Mouse (Mus musculus): Measurements from ENCODE around the gene Sephs1. TPM values are rescaled to one million over a fixed set of nuclear protein-coding genes. Genes with fewer than 3 reads are reported as not detected.
"Not testable (repeated sequence)": the region's sequence is repeated elsewhere in the genome, so short reads cannot be mapped to it uniquely, and the experiment has no call there.

Sephs1 gene
- polyA plus RNA-seq, 1 experiment from 2014 or later, result 158 TPM

DNA sequence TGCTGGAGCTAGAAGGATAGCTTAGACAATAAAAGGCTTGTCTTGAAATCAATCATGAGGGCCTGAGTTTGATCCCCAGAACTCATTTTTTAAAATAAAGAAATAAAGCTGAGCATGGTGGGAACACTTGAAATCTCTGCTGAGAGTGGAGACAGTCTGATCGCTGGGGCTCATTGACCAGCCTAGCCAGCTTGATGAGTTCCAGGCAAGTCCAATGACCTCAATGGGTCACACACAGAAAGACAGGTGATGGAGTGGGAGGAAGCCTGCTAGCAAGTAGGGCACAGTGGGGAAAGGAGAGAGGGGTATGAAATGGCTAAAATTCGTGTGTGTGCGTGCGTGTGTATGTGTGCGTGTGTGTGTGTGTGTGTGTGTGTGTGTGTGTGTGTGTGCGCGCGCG lies 53.2 kb downstream of the Sephs1 start:
- ATAC-seq (ENCODE audit: insufficient number of reproducible peaks, low FRiP score, low TSS enrichment, low read depth) (no peak), DNase-seq (ENCODE audit: low spot score) (no peak)
- no peaks in the 10 kb centered on the region for H3K27me3 ChIP-seq (ENCODE audit: control insufficient read depth, insufficient read depth, low read length)
- H3K27ac ChIP-seq (replicated peaks; ENCODE audit: low read depth, low read length), result no peak overlapping the region
- 93% methylated on average over 9 of the region's 9 CpGs for WGBS
- no peak overlapping the region for H3K4me3 ChIP-seq (ENCODE audit: low read depth, low read length)
- no peaks in the 10 kb centered on the region for H3K9me3 ChIP-seq (ENCODE audit: control insufficient read depth, low read length)
- H3K4me2 ChIP-seq (ENCODE audit: low read depth, severe bottlenecking), result no peak overlapping the region
- H3K4me1 ChIP-seq (ENCODE audit: control insufficient read depth, insufficient read depth, low read length), result no peaks in the 10 kb centered on the region
- no peaks in the 10 kb centered on the region for H3K36me3 ChIP-seq (ENCODE audit: control insufficient read depth, insufficient read depth, low read length)
- no peak overlapping the region for H3K9ac ChIP-seq (ENCODE audit: low read length)

DNA sequence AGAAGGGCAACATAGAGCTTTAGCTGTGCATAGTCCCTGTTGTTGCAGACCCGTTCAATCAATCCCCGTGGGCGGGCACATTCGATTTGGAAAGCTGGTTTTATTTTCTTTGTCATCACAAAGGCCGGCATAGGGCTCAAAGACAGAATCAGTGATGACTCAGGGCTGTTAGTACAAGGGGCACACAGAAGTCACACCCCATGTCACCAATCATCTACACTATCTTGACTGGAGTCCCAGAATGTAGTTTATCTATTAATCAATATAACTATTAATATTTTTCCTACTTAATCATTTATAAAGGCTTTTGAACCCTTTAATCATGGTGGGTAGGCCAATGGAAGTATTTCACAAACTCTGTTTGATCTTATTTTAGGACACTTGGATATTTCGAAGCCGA lies 56.6 kb downstream of the Sephs1 start:
- 94% methylated on average over 7 of the region's 7 CpGs for WGBS
- no peak overlapping the region for H3K27ac ChIP-seq (replicated peaks; ENCODE audit: low read depth, low read length)
- no peak overlapping the region for H3K9ac ChIP-seq (ENCODE audit: low read length)
- H3K9me3 ChIP-seq (ENCODE audit: control insufficient read depth, low read length), result no peaks in the 10 kb centered on the region
- no peak overlapping the region for H3K4me2 ChIP-seq (ENCODE audit: low read depth, severe bottlenecking)
- no peaks in the 10 kb centered on the region for H3K4me1 ChIP-seq (ENCODE audit: control insufficient read depth, insufficient read depth, low read length)
- no peak for DNase-seq (ENCODE audit: low spot score)
- H3K4me3 ChIP-seq (ENCODE audit: low read depth, low read length), result no peak overlapping the region
- H3K27me3 ChIP-seq (ENCODE audit: control insufficient read depth, insufficient read depth, low read length), result no peaks in the 10 kb centered on the region
- no peaks in the 10 kb centered on the region for H3K36me3 ChIP-seq (ENCODE audit: control insufficient read depth, insufficient read depth, low read length)
- no peak for ATAC-seq (ENCODE audit: insufficient number of reproducible peaks, low FRiP score, low TSS enrichment, low read depth)

DNA sequence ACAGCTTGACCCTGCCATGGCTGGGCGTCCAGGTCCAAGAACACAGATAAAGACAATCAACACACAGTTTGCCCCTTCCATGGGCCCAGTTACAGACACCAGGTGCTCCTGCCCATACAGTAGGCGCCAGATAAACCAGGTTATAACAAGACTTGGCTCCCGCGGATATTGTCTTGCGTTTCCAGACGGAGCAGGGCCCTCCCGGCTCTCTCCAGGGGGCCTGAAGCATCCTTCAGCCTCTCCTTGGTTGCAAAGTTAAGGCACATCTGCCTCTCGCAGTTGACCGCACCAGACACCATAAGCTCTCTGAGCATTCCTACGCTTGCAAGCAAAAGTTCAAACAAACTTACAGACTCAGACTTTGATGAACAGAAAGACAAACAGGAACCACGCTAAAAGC lies 59.5 kb downstream of the Sephs1 start:
- Histone ChIP-seq H3K9me3 (ENCODE audit: control insufficient read depth, low read length) (no peaks in the 10 kb centered on the region; the same call in 1 of the 2 replicates), H3K4me2 (ENCODE audit: low read depth, severe bottlenecking) (no peak overlapping the region), H3K27me3 (ENCODE audit: control insufficient read depth, insufficient read depth, low read length) (no peaks in the 10 kb centered on the region), H3K4me3 (ENCODE audit: low read depth, low read length) (no peak overlapping the region), H3K4me1 (ENCODE audit: control insufficient read depth, insufficient read depth, low read length) (no peaks in the 10 kb centered on the region), H3K27ac (replicated peaks; ENCODE audit: low read depth, low read length) (no peak overlapping the region), H3K36me3 (ENCODE audit: control insufficient read depth, insufficient read depth, low read length) (no peaks in the 10 kb centered on the region), H3K9ac (ENCODE audit: low read length) (no peak overlapping the region)
- DNase-seq (ENCODE audit: low spot score), result no peak
- 93% methylated on average over 11 of the region's 11 CpGs for WGBS
- no peak for ATAC-seq (ENCODE audit: insufficient number of reproducible peaks, low FRiP score, low TSS enrichment, low read depth)

DNA sequence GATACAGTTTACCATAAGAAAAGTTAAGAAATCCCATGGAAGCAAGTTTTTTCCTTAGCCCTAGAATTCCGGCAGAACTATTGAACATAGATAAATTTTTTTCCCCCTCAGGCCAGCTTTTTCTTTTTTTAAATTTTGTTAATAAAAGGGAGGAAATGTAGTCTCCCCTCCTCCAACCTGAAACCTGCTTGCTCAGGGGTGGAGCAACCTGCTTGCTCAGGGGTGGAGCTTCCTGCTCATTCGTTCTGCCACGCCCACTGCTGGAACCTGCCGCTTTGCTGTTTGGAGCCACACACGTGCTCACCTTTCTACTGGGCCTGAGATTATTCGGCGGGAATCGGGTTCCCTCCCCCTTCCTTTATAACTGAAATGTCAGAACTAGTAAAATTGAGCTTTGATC lies 68.3 kb downstream of the Sephs1 start:
- not testable (repeated sequence) for DNase-seq (ENCODE audit: low spot score); H3K9ac ChIP-seq (ENCODE audit: low read length); ATAC-seq (ENCODE audit: insufficient number of reproducible peaks, low FRiP score, low TSS enrichment, low read depth); H3K36me3 ChIP-seq (ENCODE audit: control insufficient read depth, insufficient read depth, low read length); H3K4me3 ChIP-seq (ENCODE audit: low read depth, low read length); H3K27ac ChIP-seq (replicated peaks; ENCODE audit: low read depth, low read length); H3K27me3 ChIP-seq (ENCODE audit: control insufficient read depth, insufficient read depth, low read length); H3K4me1 ChIP-seq (ENCODE audit: control insufficient read depth, insufficient read depth, low read length); H3K4me2 ChIP-seq (ENCODE audit: low read depth, severe bottlenecking); H3K9me3 ChIP-seq (ENCODE audit: control insufficient read depth, low read length)
- WGBS, result 93% methylated on average over 8 of the region's 8 CpGs

- 93% methylated on average over 2 of the region's 2 CpGs for WGBS
- Histone ChIP-seq H3K36me3 (ENCODE audit: control insufficient read depth, insufficient read depth, low read length) (no peaks in the 10 kb centered on the region), H3K4me1 (ENCODE audit: control insufficient read depth, insufficient read depth, low read length) (no peaks in the 10 kb centered on the region), H3K4me2 (ENCODE audit: low read depth, severe bottlenecking) (no peak overlapping the region), H3K4me3 (ENCODE audit: low read depth, low read length) (no peak overlapping the region), H3K9ac (ENCODE audit: low read length) (no peak overlapping the region), H3K27ac (replicated peaks; ENCODE audit: low read depth, low read length) (no peak overlapping the region), H3K9me3 (ENCODE audit: control insufficient read depth, low read length) (no peaks in the 10 kb centered on the region), H3K27me3 (ENCODE audit: control insufficient read depth, insufficient read depth, low read length) (no peaks in the 10 kb centered on the region)
- DNase-seq (ENCODE audit: low spot score) (no peak), ATAC-seq (ENCODE audit: insufficient number of reproducible peaks, low FRiP score, low TSS enrichment, low read depth) (no peak)
Measured at GRCm38 (mm10) chr2:4950986-4951385, 69.6 kb downstream of the Sephs1 start.

GRCm38 (mm10) chr2:4954216-4954760 lies 72.9 kb downstream of the Sephs1 start:
- Histone ChIP-seq H3K27ac (replicated peaks; ENCODE audit: low read depth, low read length) (no peak overlapping the region), H3K4me1 (ENCODE audit: control insufficient read depth, insufficient read depth, low read length) (no peaks in the 10 kb centered on the region), H3K4me3 (ENCODE audit: low read depth, low read length) (no peak overlapping the region), H3K9me3 (ENCODE audit: control insufficient read depth, low read length) (no peaks in the 10 kb centered on the region), H3K36me3 (ENCODE audit: control insufficient read depth, insufficient read depth, low read length) (no peaks in the 10 kb centered on the region), H3K9ac (ENCODE audit: low read length) (no peak overlapping the region), H3K4me2 (ENCODE audit: low read depth, severe bottlenecking) (no peak overlapping the region), H3K27me3 (ENCODE audit: control insufficient read depth, insufficient read depth, low read length) (no peaks in the 10 kb centered on the region)
- ATAC-seq (ENCODE audit: insufficient number of reproducible peaks, low FRiP score, low TSS enrichment, low read depth), result no peak
- no peak for DNase-seq (ENCODE audit: low spot score)
- WGBS, result 88% methylated on average over 6 of the region's 6 CpGs

GRCm38 (mm10) chr2:4958039-4958438 lies 76.7 kb downstream of the Sephs1 start:
- no peaks in the 10 kb centered on the region for H3K4me1 ChIP-seq (ENCODE audit: control insufficient read depth, insufficient read depth, low read length)
- DNase-seq (ENCODE audit: low spot score), result no peak
- no peak overlapping the region for H3K4me2 ChIP-seq (ENCODE audit: low read depth, severe bottlenecking)
- H3K9me3 ChIP-seq (ENCODE audit: control insufficient read depth, low read length), result no peaks in the 10 kb centered on the region
- H3K27me3 ChIP-seq (ENCODE audit: control insufficient read depth, insufficient read depth, low read length), result no peaks in the 10 kb centered on the region
- 85% methylated on average over 12 of the region's 12 CpGs for WGBS
- 0 out of 2 replicates have a peak overlapping the region, but pooled peaks have one; percentile 33 for H3K27ac ChIP-seq (replicated peaks; ENCODE audit: low read depth, low read length)
- H3K4me3 ChIP-seq (ENCODE audit: low read depth, low read length), result no peak overlapping the region
- no peaks in the 10 kb centered on the region for H3K36me3 ChIP-seq (ENCODE audit: control insufficient read depth, insufficient read depth, low read length)
- no peak for ATAC-seq (ENCODE audit: insufficient number of reproducible peaks, low FRiP score, low TSS enrichment, low read depth)
- H3K9ac ChIP-seq (ENCODE audit: low read length), result no peak overlapping the region

Other genes with a start within 250 kb of the Sephs1 start
- 38.9 and 41.5 TPM in 2 replicates for gene Prpf18, start 229.5 kb upstream of the Sephs1 start, polyA plus RNA-seq (2014; fragmentation: Nextera tagmentation; extraction: Ambion mirVana)
- 1.7 and 2.2 TPM in 2 replicates for gene Bend7, start 163.7 kb upstream of the Sephs1 start, polyA plus RNA-seq (2014; fragmentation: Nextera tagmentation; extraction: Ambion mirVana)
- gene Phyh, start 37.5 kb downstream of the Sephs1 start, polyA plus RNA-seq (2014; fragmentation: Nextera tagmentation; extraction: Ambion mirVana), result 48.4 and 51.7 TPM in 2 replicates
- not detected in 2 replicates for gene Ucma, start 94.6 kb downstream of the Sephs1 start, polyA plus RNA-seq (2014; fragmentation: Nextera tagmentation; extraction: Ambion mirVana)
- 71.4 and 71.7 TPM in 2 replicates for gene Mcm10, start 131.2 kb downstream of the Sephs1 start, polyA plus RNA-seq (2014; fragmentation: Nextera tagmentation; extraction: Ambion mirVana)
- gene Optn, start 182.5 kb downstream of the Sephs1 start, polyA plus RNA-seq (2014; fragmentation: Nextera tagmentation; extraction: Ambion mirVana), result 6.6 and 7.8 TPM in 2 replicates